Mouse (Mus musculus): ENCODE measurements at regions not wholly inside any gene's neighbourhood (a gene's known extent, or its start where the extent isn't known, plus 50 kb on each side); places are given as distances from the start of the nearest gene placed in this dataset.

- TF ChIP-seq POLR2A (IDR thresholded peaks at IDR 0.05; ENCODE audit: insufficient read depth, low read depth, low read length) (no peak), CTCF (IDR thresholded peaks at IDR 0.05) (no peak)
Measured at GRCm38 (mm10) chr2:9352190-9352589, 528.9 kb upstream of the 4930412O13Rik start.

Data from heart, adult 2 months (tissue).